Mouse (Mus musculus): Measurements from ENCODE around the gene Syn3.
"Not testable (repeated sequence)": the region's sequence is repeated elsewhere in the genome, so short reads cannot be mapped to it uniquely, and the experiment has no call there.

Gene Syn3

DNA sequence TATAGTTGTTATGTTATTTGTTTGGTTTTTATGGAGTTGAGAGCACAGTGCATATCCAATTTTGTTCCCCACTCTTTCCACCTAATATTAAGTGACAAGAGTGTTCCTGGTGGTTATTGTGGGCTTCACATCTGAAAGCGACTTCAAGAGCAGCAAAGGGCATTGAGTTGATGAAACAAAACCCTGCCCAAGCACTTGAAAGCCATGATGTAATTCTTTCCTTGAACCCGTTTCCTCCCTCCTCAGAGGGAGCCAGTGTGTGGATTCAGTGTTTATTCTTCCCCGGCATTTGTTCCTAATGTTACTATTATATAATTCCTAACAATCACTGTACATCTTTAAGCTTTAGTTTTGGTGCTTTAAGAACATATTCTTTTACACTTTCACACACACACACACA is 361.6 kb downstream of the Syn3 start:
- DNase-seq, result no peak

DNA sequence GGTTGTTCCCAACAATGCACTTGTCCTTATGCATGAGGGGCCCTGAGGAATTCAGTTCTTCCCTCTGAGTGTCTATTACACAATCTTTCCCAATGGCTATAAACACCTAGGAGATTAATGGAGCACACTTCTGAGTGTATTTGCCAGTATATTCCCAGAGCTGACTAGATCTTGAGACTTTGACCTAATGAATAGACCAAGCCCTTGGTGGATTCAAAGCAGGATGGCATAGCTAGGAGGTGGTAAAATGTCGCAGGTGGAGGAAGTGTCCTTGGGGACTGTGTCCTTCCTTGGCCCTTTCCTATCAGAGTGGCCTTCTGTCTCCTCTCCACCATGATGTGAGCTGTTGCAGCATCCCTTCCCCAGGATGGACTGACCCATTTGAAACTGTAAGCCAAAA is 362.4 kb downstream of the Syn3 start:
- DNase-seq, result no peak

DNA sequence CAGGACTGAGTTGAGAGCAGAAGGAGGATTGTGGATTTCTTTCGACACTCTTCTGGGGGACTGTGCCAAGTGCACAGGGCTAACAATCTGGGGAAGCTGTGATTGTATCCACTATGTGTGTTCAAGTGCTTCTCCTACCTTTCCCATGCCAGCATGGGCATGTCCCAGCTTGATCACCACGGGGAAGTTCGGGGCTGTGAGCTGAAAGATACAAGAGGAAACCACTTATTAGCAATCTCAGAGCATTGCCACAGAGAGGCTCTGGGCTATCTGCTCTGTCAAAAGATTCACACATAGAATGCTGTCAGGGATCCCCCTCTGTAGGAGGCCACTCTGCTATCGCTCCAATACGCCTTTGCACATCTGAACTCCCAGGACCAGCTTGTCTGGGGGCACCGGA is 363.8 kb downstream of the Syn3 start:
- DNase-seq, result no peak

DNA sequence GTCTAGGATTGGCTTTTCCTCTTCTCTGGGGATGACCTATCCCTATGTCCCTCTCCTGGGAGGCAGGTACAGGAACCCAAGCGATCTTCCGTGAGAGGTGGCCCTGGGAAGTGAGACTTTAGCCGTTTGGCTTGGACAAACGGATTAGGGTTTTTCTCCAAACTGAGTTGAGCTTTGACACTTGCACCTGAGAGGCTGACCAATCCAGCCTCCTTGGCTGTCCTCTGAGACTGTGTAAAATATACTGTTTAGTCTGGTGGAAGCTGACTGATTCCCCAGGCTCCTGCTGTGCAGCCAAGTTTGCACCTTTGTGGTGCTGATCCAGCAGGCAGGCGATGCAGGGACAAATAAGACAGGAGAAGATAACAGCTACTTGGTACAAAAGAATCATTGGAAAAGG is 364.4 kb downstream of the Syn3 start:
- no peak for DNase-seq

DNA sequence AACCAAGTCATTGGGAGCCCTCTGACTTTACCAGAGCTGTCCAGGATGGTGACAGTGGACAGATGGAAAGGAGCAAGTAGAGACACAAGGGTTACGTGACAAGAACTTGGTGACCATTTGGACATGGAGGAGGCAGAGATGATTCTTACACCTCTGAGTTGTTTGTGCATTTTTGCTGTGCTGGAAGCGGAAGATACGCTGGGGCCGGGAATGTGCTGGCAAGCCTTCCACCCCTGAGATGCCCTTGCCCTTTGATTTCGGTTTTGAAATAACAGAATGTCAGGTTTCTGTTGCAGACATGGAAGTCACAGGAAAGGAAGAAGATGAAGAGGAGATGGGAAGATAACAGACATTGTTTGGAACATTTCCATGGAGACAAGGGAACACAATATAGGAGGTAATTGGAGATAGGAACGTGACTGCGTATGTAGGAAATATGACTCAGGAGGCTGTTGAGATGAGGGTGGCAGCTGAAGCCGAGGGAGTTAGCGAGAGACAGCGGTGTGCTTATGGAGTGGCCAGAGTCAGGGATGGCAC is 366.2 kb downstream of the Syn3 start:
- no peak for DNase-seq

DNA sequence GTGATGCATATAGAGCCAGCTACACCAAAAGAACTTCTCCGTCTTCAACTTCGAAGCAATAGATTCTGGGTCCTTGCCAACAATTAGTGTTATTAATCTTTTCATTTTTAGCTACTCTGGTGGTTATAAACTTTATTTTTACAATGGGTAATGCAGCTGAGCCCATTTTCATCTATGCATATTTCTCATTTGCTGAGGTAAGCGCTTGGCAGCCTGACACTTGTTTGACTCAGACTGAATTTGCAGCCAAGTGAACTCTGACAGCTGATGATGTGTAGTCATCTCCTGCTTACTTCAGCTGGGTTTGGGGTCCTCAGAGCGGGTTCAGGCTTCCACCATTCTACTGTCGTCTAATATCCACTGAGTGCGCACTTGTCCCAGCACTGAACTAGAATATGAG is 369.6 kb downstream of the Syn3 start:
- DNase-seq, result no peak

DNA sequence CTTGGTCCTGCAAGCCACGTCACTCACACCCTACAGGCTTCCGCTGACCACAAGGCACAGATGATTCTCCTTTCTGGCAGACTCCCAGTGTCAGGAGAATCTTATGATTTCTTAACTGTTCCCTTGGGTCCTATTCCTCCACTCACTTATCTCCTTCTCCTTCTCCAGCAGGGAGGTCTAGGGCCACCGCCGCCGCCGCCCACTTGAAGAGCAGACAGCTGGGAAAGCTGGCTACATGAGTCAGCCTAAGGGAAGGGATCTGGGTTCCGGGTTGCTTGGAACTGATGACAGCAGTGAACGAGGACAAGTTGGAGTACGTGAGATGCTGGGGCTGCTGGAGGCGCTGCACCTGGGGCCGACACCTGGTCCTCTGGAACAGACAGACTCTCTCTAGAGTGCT is 372.2 kb downstream of the Syn3 start:
- DNase-seq, result no peak

DNA sequence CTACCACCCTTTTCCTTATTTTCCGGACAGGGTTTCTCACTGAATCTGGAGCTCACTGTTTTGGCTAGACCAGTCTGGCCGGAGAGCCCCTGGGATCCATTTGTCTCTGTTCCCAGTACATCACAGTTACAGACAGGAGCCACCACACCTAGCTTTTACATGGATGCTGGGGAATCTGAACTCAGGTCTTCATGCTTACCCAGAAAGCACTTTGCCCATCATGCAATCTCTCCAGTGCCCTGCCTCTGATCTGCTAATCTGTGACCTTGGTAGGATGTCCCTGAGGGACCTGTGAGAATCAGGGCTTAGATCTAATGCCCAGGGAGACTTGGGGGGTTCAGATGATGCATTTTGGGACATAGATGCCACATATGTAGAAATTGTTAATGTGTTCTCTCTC is 373.3 kb downstream of the Syn3 start:
- DNase-seq, result no peak

DNA sequence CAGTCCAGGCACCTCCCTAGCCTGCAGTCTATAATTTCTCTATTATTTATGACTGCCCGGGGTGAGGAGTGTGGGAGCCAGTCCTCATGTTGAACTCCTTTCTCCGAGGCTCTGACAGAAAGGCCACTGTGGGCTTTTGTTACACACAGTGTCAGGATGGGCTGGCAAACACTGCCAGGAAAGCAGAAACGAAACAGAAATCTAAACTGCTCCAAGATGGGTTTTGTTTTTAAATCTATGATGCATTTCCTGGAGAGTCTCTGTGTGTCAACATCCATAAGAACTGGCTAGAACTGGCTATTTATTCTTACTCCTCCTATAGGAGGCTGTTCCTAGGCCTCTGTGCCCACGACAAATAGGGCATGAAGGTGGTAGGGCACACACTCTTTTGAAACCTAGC is 374.6 kb downstream of the Syn3 start:
- DNase-seq, result no peak

DNA sequence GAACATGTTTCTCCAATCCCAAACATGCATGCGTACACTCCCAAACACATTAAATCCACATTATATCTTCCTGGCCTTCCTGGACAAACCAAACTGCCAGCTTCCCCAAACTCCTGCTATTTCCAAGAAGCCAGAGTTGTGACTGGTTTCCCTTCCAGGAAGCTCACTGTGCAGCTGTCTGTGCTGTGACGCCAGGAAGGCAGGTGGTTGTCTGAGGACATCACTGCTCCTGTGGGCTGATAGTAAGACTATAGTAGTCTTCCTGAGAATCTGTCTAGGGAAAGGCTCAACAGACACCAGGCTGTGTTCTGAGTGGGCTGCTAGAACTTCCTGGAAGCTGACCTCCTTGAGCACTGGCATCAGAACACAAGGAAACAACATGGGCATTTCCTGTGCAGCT is 375.5 kb downstream of the Syn3 start:
- no peak for DNase-seq

DNA sequence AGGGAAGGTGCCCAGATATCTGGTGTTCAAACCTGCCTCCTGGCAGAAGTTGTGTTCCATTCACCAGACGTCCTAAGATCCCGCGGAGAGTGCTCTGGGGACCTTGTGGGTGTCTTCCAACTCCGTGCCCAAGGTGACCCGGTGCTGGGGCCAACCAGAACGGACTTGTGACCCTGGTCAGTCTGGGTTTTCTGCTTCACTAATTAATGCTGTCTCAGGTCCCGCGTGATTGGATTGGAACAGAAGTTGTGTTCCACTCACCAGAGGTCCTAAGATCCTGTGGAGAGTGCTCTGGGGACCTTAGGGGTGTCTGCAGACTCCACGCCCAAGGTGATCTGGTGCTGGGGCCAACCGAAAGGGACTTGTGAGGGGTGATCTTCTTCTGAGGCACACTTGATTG is 376.2 kb downstream of the Syn3 start:
- not testable (repeated sequence) for DNase-seq

DNA sequence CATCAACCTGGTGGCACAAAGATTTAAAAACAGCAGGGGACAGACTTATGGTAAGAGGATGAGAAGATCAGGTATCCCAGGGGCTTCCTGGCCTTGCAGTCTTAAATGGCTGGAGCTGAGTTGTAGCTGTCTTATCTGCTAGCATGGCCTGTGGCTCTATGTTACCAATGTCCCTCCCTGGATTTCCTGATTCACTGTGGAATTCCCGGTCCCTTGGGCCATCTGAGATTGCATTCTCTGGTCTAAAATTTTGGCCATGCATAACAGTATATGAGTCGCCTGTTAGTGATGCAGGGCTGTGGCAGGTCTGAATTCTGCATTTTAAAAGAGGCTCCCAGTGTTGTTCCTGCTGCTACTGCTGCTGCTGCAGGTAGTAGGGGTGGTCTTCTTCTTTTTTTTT is 382.4 kb downstream of the Syn3 start:
- DNase-seq, result no peak

DNA sequence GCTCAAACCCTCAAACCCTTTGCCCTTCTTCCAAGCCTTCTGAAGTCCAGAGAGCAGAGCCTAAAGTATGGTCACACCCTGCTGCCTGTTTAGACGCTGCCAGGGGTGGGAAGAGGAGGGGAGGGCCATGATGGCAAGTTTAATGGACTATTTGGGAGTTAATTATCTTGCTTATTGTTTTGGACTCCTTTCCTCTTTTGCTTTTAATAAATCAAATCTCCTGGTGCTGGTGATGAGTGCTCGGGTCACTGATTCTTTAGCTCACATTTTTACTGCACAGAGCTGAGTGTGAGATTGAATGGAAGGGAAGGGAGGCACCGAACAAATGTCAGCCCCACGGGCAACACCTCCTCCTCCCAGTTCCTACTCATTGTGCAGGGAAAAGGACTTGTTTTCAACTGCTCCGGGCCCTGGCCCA is 384.3 kb downstream of the Syn3 start:
- DNase-seq, result no peak

DNA sequence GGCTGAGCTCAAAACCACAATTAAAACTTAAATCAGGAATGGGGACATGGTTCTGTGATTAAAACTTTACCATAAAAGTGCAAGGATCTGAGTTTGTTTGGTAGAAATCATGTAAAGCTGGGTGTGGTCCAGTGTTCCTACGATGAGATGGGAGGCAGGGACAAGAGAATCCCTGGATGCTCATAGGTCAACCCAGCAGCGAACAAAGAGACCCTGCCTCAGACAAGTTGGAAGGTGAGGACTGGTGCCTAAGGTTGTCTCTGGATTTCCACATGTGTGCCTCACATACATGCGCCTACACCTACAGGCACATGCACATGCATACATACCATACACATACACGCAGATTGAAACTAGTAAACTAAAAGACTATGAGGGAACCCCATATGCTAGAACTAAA is 389.9 kb downstream of the Syn3 start:
- DNase-seq, result no peak

DNA sequence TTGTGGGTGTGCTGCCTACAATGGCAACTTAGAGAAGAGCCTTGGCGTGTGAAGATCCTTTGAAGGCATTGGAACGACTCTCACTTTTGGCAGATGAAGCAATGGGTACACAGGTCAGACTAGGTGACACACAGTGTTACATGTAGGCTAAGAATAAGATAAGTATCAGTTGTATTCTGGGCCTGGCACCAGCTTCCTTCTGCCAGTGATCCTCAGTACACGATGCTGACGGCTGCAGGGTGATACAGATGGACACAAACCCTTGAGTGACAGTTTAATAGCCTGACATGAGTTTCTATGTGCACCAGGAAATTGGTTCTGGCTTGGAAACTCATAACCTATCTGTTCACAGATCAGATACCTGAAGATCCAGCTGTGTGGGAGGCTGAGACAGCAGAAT is 391.0 kb downstream of the Syn3 start:
- DNase-seq, result no peak

DNA sequence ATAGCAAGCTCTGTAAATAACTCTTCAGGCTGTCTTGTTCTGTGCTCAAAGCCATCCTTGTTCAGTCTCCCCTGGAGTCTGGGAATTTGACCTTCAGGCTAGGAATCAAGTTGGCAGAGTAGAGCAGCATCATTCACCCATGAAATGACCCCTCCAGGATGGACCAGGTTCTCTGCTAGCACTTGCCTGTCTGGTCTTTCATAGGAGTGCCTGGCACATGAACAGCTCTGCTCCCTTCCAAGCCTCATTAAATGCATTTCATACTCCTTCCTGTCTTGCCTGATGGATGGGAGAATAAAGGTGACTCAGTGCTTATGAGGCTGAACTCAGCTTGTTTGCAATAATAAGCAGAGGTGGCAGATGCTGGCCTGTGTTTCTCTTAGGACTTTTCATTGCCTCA is 394.7 kb downstream of the Syn3 start:
- no peak for DNase-seq

DNA sequence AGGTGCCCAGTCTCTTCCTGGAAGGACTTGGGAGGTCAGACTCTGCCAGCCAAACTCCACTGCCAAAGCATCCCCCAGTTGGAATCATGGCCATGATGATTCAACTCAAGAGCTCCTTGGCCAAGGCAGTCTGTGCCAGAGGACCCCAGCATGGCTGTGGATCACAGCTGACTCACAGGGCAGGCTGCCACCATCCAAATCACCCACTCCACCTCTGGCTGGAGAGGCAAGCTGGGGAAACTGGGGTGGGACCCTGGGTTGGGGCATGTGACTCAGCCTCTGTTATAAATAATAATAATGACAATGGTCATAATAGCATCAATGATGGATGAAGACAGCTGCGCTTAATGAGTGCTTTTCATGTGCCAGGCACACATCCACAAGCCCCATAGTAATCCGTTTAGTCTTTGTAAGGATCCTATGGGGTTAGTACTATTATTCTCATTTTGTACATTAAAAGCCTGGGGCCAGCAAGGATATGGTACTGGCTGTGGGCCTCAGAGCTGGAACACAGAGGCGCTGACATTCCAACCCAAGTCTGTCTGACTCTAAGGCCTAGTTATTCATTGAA is 398.3 kb downstream of the Syn3 start:
- DNase-seq, result peak; percentile 21

DNA sequence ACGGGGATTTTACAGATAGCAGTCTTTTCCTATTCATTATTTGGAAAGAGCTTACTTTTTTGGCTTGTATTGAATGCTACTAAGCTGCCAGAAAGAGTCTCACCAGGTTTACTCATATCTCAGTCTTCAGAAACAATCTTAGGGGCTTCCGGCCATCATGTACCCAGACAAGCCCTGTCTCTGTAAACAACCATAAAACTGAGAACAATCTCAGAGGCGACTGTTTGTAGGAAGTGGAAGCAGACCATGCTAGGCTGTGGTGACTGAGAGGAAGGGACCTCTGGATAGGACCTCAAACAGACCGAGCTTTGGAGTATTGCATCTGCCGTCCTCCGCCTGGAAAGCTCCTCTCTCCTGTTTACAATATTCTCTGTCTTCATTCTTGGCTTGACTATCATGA is 400.3 kb downstream of the Syn3 start:
- DNase-seq, result no peak

DNA sequence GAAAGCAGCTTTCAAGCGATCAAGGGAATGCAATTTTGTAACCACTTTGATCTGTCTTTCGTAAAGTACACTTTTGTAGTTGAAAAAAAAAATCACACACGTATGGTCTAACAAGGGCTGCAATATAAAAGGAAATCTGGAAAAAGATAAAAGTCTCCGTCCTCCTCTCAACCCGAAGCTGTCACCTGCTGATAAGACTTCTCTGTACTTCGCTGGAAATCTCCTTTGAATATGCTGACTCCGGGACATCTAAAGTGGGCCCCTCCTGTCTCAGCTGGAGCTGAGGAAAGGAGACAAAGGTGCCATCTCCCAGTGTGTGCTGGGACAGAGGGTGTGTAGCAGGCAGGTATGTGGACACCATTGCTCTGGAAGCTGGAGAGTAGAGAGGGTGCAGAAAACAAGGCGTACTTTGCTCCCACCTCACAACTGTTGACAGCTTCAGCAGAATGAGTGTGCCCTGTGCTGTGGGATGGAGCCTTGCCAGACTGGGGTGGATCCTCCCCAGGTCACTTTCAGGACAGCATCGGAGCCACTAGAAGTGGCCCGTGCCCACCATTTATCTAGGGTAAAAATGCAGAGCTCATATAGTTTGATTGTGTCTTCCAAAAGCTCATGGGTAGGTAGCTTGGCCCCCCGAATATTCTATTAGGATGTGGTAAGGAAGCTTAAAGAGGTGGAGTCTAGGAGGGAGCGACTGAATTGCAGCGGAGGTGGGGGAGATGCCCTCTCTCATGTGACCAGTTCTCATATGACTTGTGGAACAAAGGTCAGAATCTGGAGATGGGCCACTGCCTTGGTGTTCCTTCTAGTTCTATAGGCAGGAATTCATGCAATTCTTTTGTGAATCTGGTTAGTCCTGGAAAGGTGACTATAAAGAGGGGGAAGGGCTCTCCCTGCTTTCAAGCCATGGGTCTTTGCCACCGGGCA is 405.3 kb downstream of the Syn3 start:
- no peak for DNase-seq

DNA sequence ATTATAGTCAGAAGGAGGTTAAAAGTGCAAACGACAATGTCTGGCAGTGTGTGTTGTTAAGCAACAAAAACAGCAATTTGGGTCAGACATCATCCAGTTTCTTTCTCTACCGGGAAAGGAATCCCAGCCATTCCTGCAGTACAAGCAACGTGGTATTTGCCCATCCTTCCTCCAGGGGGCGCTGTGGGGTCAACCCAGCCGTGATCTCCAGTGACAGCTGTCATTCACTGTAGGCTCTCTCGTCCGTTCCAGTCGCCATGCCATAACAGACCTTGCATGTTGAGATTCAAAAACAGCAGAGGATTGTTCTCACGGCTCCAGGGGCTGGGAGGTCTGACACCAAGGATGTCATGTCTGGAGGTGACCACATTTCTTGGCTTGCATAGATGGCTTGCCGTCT is 406.8 kb downstream of the Syn3 start:
- DNase-seq, result peak; percentile 14

DNA sequence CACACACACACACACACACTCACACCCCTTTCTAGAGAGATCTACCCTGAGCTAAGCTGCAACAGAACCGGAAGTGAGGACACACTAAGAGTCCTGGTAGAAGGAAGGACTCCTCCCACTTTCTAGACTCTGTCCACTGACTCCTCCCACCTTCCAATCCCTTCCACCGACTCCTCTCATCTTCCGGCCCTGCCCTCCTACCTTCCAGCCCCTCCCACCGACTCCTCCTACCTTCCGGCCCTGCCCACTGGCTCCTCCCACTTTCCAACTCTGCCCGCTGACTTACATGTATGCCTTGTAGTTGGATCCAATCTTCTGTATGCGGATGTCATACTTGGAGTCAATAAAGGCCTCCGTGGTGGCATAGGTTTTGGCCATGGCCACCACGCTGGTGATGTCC is 418.8 kb downstream of the Syn3 start:
- DNase-seq, result no peak

DNA sequence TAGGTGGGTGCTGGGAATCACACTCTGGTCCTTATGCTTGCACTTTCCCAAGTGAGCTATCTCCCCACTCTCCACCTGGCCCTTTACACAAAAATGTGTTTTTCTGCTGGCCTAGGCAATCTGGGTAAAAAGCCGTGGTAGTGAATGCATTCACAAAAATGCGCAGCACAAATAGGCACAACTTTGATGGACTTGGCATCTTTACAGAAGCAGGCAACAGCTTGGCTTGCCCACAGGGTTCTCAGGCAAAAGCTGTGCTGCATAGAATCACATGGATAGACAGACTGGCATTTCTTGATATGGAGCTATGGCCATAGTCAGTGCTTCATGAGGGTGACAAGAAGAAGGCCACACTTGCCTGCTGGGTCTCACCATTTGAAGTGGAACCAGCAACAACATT is 419.9 kb downstream of the Syn3 start:
- DNase-seq, result no peak

DNA sequence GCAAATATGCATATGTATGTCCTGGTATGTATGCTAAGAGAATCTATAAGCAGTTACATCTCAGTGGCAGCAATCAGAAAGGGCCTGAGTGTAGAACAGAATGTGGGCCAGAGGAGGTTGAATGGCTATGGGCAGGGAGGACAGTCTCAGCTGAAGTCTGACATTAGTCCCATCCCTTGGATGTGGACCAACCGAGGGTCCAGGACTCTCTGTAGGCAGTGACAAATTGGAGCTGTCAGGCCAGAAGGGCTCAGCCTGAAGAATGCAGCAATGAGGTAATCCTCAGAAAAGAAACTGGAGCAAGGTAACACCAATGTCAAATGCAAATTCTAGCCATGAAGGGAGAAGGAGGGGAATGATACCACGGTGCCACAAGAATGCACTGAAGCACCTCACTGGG is 421.4 kb downstream of the Syn3 start:
- DNase-seq, result no peak

DNA sequence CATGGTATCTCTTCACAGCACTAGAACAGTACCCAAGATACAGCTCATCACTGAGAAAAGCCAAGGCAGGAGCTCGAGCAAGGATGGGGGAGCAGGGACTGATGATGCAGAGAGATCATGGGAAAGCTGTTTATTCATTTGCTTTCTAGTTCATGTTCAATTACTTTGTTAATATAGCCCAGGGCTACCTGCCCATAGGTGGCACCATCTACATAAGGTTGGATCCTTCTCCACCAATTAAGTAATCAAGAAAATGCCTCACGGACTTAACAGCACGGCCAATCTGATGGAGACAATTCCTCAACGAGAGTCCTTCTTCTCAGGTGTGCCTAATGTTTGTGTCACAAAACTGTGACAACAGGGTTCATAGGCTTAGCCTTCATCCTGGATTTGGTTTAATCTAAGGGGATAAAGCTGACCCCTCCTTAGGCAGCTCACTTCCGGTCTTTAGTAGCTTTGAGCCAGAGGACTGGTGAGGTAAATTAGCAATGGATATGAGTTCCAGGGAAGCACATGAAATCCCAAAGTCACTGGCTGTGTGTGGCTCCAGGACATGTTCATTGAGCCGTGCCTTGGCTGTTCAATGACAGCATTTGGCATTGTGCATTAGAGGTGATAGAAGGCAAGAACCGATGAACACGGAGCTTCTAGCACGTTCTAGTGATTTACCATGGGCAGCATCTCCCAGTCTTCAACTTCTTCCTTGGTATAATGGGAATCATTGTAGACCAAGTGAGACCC is 423.6 kb downstream of the Syn3 start:
- DNase-seq, result no peak

Measured in layer of hippocampus, adult 9-11 months (tissue).